ENCODE assay signal across 18 mouse cellular contexts in the genomic region with DNA sequence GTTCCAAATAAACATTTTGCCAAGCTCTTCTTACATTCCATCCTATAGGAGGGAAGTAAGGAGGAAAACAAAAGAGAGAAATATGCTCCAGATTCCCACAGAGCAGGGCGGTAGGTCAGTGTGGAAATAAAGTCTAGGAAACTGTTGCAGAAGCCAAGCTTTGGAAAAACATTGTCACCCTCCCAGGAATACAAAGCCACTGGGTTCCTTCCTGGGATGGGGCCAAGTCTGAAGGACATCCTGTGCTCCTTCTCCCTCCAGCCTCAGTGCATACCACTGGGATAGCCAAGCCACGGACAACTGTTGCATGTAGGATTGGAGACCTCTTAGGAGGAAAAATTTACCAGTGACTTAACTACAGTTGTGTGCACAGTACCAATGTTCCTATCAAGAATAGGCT.
DNase-seq lines count a peak whose midpoint lies in the region; ATAC-seq lines count a peak whose summit lies in the region.
"Had no signal": no experiment of that assay in that cellular context is flagged by ENCODE, and none has a peak within 500 bp of the region (broad histone marks: within the 10 kb centered on the region; RNA-seq: fewer than 3 reads in every experiment).

No protein-coding gene starts in this region.

- H3K9me3 ChIP-seq in heart, embryonic 16.5 days (replicated peaks; ENCODE audit: control insufficient read depth, low read length) = no peaks in the 10 kb centered on the region
- H3K9me3 ChIP-seq in midbrain, embryonic 15.5 days = no peaks in the 10 kb centered on the region
- H3K9me3 ChIP-seq: embryonic facial prominence, embryonic 13.5 days; kidney, embryonic 15.5 days; limb, embryonic 10.5 days; stomach, embryonic 15.5 days had no signal

- WGBS in heart, embryonic 16.5 days = 62% methylated on average over 2 of the region's 2 CpGs
- 80% methylated on average over 2 of the region's 2 CpGs for WGBS in midbrain, embryonic 15.5 days

- ATAC-seq in heart, embryonic 16.5 days (replicated peaks; ENCODE audit: extremely low read depth, insufficient read depth, low FRiP score) = no peak
- ATAC-seq in megakaryocyte progenitor cell, adult 5-6 weeks (replicated peaks; ENCODE audit: poor library complexity) = no peak
- no peak for ATAC-seq in midbrain, embryonic 15.5 days (replicated peaks)

- DNase-seq in adrenal gland, postnatal 10 days = peak; percentile 35
- DNase-seq in adrenal gland, postnatal 4 days (ENCODE audit: low spot score in 2 of 2) = no peak
- peak; percentile 12 for DNase-seq in kidney, postnatal 10 days
- DNase-seq in kidney, adult 18-20 months = no peak
- no peak for DNase-seq in urinary bladder, postnatal 4 days (ENCODE audit: low spot score in 2 of 2)
- DNase-seq: cerebellum, adult 9-11 months; lung, adult 2 months; midbrain, embryonic 14.5 days; spleen, adult 18-20 months; thymus, adult 2 months had no signal

- no peak overlapping the region for H3K4me3 ChIP-seq in heart, embryonic 16.5 days (ENCODE audit: low read length)
- H3K4me3 ChIP-seq in midbrain, embryonic 15.5 days = no peak overlapping the region
- H3K4me3 ChIP-seq: embryonic facial prominence, embryonic 13.5 days; kidney, embryonic 15.5 days; limb, embryonic 10.5 days; stomach, embryonic 15.5 days had no signal

- H3K27me3 ChIP-seq in heart, embryonic 16.5 days (ENCODE audit: control insufficient read depth, insufficient read depth, low read length) = no peaks in the 10 kb centered on the region
- H3K27me3 ChIP-seq in midbrain, embryonic 15.5 days (replicated peaks) = no peaks in the 10 kb centered on the region
- H3K27me3 ChIP-seq: embryonic facial prominence, embryonic 13.5 days; kidney, embryonic 15.5 days; stomach, embryonic 15.5 days had no signal

- H3K36me3 ChIP-seq in heart, embryonic 16.5 days (ENCODE audit: control insufficient read depth, insufficient read depth) = no peaks in the 10 kb centered on the region
- H3K36me3 ChIP-seq in midbrain, embryonic 15.5 days (replicated peaks) = no peaks in the 10 kb centered on the region
- H3K36me3 ChIP-seq: embryonic facial prominence, embryonic 13.5 days; kidney, embryonic 15.5 days; limb, embryonic 10.5 days; stomach, embryonic 15.5 days had no signal

- peaks cover 2% of the 10 kb centered on the region; the same call in 1 of the 2 replicates for H3K4me1 ChIP-seq in heart, embryonic 16.5 days (ENCODE audit: control insufficient read depth, insufficient read depth, low read length)
- no peaks in the 10 kb centered on the region for H3K4me1 ChIP-seq in midbrain, embryonic 15.5 days
- H3K4me1 ChIP-seq: embryonic facial prominence, embryonic 13.5 days; kidney, embryonic 15.5 days had no signal

- H3K4me2 ChIP-seq in heart, embryonic 16.5 days (ENCODE audit: low read depth, low read length) = no peak overlapping the region
- no peak overlapping the region for H3K4me2 ChIP-seq in midbrain, embryonic 15.5 days
- H3K4me2 ChIP-seq: embryonic facial prominence, embryonic 13.5 days; kidney, embryonic 15.5 days; liver, embryonic 11.5 days; stomach, embryonic 15.5 days had no signal

- H3K9ac ChIP-seq in heart, embryonic 16.5 days (ENCODE audit: low read length) = no peak overlapping the region
- H3K9ac ChIP-seq in midbrain, embryonic 15.5 days = no peak overlapping the region
- H3K9ac ChIP-seq: embryonic facial prominence, embryonic 13.5 days; kidney, embryonic 15.5 days; stomach, embryonic 15.5 days had no signal

- H3K27ac ChIP-seq in heart, embryonic 16.5 days (ENCODE audit: low read length) = peak overlapping the region; percentile 17; the same call in 1 of the 2 replicates
- H3K27ac ChIP-seq in midbrain, embryonic 15.5 days = no peak overlapping the region
- H3K27ac ChIP-seq: embryonic facial prominence, embryonic 13.5 days; kidney, embryonic 15.5 days; limb, embryonic 10.5 days; stomach, embryonic 15.5 days had no signal

Comparison
In these comparisons a context has a peak if more than half of its experiments do, and no peak if none do; other contexts are left out.
1. DNase-seq: peak in adrenal gland, postnatal 10 days (single experiment) and kidney, postnatal 10 days (single experiment); none in adrenal gland, postnatal 4 days (0 of 2), kidney, adult 18-20 months (single experiment) and urinary bladder, postnatal 4 days (0 of 2).